Mouse (Mus musculus): ENCODE measurements around the gene Dhcr24.

Dhcr24 gene

DNA sequence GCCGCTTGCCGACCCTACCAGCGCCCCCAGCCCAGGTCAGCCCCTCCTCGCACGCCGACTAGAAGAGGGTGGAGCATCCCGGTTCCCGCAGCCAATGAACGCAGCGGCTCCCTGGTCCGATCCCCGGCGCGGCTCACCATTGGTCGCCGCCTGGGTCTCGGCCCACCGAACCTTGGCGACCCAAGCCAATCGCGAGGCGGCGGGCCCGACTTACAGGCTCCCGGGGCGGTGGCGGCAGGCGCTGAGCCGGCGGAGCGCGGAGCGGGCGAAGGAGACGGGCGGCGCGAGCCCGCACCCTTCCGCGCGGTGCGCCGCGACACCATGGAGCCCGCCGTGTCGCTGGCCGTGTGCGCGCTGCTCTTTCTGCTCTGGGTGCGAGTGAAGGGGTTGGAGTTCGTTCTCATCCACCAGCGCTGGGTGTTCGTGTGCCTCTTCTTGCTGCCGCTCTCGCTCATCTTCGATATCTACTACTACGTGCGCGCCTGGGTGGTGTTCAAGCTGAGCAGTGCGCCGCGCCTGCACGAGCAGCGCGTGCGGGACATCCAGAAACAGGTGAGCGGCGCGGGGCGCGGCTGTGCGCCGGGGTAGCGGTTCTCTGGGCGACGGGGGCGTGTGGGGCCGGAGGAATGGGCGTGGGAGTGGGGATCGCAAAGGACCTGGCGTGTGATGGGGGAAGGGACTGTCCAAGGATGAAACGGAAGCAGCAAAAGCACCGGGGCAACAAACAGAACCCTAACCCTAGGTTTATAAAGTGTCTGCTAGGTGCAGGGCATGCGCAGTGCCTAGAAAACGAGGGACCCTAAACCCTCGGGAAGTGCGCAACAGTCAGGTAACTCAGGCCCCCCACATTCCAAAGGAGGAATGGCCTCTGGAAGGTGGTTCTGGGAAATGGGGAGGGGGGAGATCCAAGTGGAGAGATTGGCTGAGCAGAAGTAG is at the start of gene Dhcr24:
Dhcr24 (plus strand) TSS at position 193 of the 936 bp plus-strand sequence.
- in situ Hi-C loops (cut with MboI), result no loop called here

GRCm38 (mm10) chr4:106514606-106515005 is 46.2 kb upstream of the Dhcr24 start:
- in situ Hi-C loops (cut with MboI), result no loop called here

DNA sequence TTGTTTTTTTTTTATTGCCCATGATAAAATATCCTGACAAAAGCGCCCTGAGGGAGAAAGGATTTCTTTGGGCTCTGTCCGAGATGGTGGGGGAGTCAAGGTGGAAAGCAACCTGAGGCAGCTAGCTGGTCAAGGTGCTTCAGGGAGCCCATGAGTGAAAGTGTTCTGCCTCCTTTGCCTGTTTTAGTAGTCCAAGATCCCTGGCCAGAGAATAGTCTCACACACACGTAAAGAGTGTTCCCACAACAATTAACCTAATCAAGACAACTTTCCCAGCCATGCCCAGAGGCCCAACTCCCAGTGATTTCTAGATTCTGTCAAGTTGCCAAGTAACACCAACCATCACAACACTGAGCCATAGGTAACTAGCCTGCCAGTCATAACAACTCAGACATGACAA is 38.3 kb upstream of the Dhcr24 start:
- in situ Hi-C loops (cut with MboI), result no loop called here

DNA sequence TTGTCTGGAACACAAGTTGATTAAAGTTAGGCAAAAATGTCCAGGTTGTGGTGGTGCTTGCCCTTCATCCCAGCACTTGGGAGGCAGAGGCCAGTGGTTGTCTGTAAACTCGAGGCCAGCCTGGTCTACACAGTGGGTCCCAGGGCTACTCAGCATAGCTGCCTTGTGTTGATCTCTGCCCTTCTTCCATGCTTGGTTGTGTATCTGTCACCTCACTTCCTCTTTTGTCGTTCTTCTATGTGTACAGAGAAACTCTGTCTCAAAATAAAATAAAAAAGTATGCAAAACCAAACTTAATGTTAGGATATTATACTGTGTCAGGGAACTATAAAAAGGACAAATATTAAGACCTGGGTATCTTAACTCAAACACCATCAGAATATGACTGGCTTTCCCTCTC is 36.7 kb upstream of the Dhcr24 start:
- in situ Hi-C loops (cut with MboI), result no loop called here

DNA sequence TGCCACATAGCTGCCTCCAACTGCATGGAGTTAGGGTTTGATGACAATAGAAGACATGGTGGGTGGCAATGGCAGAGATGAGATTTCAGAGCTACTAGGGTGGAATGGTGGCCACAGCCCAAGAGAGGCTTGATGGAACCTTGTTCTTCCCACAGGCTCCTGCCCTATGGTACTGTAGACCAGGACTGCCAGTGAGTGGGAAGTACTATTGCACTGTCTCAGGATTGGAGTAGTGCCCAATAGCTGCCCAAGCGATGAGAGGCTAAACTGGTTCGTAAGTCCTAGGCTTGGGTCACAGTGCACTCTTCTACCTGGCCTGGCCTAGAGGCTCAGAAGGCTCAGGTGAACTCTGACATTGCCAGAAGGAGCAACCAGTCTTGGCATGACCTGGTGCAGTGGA is 35.8 kb upstream of the Dhcr24 start:
- in situ Hi-C loops (cut with MboI), result no loop called here

GRCm38 (mm10) chr4:106527856-106528547 is 32.8 kb upstream of the Dhcr24 start:
- in situ Hi-C loops (cut with MboI), result no loop called here

DNA sequence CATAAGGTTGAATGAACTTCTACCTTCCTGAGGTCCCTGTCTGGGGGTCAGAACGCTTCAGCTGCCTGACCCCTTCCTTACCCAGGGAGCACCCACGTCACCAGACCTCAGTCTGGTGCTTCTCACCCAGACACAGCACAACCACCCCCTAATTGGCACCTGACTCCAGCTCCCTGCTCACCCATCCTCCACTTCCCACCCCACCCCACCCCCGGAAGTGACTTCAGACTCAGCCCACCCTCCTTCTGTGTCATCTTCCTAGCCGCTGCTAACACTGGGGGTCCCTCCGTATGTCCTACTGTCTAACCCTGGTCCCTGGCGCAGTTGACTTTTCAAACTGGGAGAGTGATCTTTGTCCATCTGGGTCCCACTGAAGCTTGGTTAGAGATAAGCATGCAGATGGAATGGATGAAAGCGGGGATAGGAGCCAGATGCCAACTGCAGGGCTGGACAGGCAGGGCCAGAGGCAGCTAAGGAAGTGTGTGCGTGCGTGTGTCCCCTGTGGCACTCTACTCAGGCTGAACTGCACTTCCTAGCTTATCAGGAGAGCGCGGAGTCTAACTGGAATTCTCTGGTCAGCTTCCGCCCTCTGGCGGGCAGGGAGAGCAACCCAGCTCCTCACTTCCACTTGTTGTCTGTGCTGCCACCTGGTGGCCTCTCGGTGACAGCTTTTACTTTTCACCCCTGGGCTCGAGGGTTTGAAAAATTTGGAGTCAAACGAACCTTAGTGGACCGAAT is 31.3 kb upstream of the Dhcr24 start:
- in situ Hi-C loops (cut with MboI), result no loop called here

- in situ Hi-C loops (cut with MboI), result no loop called here
These were observed 30.7 kb upstream of the Dhcr24 start for GRCm38 (mm10) chr4:106530113-106530482.

DNA sequence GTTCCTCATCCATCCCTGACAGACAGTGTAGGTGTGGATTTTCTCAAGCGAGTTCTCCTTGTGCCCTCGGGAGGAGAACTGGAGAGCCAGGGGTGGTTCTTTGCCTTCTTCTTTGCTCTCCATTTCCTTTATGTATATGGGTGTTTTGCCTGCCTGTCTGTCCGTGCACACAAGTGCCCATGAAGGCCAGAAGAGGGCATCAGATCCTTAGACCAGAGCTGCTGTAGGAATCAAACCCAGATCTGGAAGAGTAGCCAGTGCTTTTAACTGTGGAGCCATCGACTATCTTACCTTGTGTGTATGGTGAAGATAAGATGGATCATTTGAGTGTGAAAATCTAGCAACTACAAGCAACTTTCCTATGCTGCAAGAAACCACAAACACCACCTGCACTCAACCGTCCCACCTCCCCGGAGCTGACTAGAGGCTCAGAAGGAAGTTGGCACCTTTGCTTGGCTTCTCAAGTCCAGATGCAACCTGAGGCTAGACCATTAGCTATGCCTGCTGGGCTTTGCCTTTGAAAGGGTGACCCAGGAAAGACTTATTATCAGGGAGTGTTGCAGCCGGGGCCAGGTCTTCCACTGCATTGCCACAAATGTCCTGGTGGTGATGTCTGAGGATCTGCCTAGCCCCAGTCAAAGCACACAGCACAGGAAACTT is 27.3 kb upstream of the Dhcr24 start:
- in situ Hi-C loops (cut with MboI), result no loop called here

GRCm38 (mm10) chr4:106534256-106534655 is 26.6 kb upstream of the Dhcr24 start:
- in situ Hi-C loops (cut with MboI), result no loop called here

GRCm38 (mm10) chr4:106539756-106540155 is 21.1 kb upstream of the Dhcr24 start:
- in situ Hi-C loops (cut with MboI), result no loop called here

DNA sequence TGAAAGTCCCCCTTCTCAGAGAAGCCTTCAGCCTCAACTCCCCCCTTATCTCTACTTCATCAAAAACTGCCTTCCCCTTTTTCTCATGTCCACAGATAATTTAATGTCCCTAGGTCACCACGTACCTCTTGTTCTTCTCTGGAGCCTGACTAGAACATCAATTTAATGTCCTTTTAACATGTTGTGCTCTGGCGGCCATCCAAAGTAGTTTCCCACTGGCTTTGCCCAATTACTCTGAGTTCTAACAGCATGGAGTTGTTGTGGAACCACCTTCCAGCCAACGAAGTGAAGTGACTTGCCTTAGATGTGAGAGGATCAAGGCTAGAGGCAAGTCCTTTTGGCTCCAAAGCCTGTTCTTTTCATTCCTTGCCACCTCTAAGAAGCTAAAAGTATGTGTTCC is 19.3 kb upstream of the Dhcr24 start:
- in situ Hi-C loops (cut with MboI), result no loop called here

DNA sequence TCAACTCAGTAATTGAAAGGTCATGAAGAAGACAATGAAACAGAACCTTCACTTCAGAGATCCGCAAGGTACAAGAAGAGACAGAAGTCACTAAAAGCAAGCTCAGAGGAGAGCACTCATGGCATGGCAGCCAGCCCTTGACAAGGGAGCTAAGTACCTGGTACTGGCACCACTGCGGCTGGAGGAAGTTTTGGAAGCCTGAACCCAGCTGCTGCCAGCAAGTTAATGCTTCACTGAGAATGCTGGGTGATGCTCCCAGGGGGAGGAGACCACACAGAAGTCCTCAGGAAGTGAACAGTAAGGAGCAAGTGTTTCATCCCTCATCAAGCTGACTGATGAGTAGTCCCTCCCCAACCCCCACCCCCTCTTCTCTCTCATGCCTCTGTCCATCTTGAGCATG is 18.6 kb upstream of the Dhcr24 start:
- in situ Hi-C loops (cut with MboI), result no loop called here

DNA sequence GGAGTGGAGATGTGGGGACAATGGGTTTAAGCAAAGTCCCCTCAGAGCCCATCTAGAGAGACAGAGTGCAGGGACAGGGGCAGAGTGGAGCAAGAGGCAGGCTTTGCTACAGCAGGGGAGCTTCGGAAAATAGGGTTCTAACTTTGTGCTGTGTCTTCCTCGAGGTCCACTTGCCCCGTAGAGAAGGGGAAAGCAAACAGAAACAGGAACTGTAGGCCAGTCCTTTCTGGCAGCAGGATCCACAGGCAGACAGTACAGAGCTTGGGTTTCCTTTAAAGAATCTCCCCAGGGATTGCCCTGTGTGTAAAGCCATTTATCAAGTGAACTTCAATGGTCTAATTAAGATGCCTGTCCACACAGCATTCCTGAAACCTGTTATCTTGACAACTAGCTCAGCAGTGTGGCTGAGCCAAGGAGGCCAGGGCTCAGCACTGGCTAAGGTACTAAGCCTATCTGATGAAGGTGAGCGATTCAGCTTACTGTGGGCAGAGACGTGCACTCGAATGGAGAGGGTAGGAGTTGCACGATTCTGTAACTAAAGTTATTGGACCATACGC is 14.9 kb upstream of the Dhcr24 start:
- in situ Hi-C loops (cut with MboI), result no loop called here

GRCm38 (mm10) chr4:106546896-106547295 is 13.9 kb upstream of the Dhcr24 start:
- in situ Hi-C loops (cut with MboI), result no loop called here

GRCm38 (mm10) chr4:106548113-106548512 is 12.7 kb upstream of the Dhcr24 start:
- in situ Hi-C loops (cut with MboI), result no loop called here

- in situ Hi-C loops (cut with MboI), result no loop called here
These were observed 10.2 kb upstream of the Dhcr24 start for GRCm38 (mm10) chr4:106550516-106551166.

DNA sequence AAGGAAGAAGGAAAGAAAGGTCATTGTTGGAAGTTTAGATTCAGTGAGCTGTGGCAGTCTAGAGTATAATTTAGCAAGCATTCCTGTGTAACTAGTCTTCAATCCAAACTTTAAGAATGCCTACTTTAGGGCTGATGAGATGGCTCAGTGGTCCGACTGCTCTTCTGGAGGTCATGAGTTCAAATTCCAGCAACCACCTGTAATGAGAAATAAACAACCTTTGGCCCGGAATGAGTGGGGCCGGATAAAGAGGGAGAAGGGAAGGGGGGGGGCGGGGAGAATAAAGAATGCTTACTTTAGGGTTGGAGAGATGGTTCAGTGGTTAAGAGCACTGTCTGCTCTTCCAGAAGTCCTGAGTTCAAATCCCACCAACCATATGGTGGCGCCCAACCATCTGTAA is 3.6 kb upstream of the Dhcr24 start:
- in situ Hi-C loops (cut with MboI), result no loop called here

DNA sequence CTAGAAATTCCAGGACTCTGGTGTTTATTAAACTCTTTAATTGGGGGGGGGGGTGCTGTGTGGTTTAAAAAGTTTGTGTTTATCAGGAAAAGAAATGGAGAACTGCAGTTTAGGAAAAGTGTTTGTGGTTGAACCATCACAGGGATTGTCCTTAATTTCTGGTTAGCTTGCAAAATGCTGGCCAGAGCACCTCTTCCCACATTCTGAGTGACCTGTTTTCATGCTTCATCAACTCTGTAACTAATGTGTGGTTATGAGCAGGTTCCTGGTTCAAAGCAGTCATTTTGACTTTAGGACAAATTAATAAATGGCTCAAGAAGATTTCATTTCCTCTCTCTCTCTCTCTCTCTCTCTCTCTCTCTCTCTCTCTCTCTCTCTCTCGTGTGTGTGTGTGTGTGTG is 2.9 kb upstream of the Dhcr24 start:
- in situ Hi-C loops (cut with MboI), result no loop called here

GRCm38 (mm10) chr4:106559343-106560212 is 1.3 kb upstream of the Dhcr24 start:
- in situ Hi-C loops (cut with MboI), result no loop called here
